Mouse (Mus musculus) urinary bladder, postnatal 36 days (tissue): Measurements from ENCODE around the gene Copg1.
"Not testable (repeated sequence)": the region's sequence is repeated elsewhere in the genome, so short reads cannot be mapped to it uniquely, and the experiment has no call there.

Experiments
- DNase-seq, 2 experiments: peaks; one replicate each; pipeline ENCODE4 v3.0.0; 2022; ENCODE audit warnings: low spot score in 2 of 2, mixed read lengths in 1 of 2

The Copg1 gene

DNA sequence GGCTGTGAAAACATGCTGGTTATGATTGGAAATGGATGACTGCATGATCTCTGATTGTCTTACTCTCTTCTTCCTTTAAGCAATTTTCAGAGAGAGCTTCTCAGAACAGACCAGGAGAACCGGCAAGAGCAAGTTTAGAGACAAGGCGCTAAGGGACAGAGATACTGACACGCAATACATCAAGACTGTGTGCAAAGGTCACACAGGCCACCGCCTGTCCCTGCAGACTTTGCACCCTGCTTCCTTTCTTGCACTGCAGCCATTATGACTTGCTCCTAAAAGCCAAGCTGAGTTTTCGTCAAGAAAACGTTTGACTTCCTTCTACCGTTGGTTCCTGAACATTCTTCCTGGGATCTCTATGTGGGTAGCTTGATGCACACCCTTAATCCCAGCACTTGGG is 12.1 kb upstream of the Copg1 start:
- DNase-seq = no peak

DNA sequence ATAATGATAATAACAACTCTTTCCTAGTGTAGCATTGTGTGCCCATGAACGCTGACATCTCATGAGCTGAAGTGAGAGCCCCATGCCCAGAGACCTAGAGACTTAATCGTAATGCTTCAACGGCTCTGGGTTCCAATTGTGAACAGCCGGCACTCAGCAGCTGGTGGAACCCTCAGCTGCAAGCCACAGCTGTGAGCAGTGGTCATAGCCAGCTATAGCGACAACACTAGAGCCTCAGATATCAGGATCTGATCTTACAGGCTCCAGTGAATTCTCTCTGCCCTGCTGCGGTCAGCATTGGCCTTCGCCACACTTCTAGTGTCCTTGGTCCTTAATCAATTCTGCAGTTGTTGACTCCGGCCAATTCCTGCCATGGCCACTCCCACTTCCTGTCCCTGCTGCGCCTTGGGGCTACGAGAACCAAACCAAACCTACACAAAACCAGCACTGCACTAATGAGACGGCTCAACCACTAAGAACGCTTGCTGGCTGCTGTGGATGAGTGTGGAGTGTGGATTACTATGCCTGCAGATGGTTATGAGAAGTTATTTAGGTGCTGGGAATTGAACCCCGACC is 11.5 kb upstream of the Copg1 start:
- DNase-seq = peak in 1 of 2 experiments; percentile 30

DNA sequence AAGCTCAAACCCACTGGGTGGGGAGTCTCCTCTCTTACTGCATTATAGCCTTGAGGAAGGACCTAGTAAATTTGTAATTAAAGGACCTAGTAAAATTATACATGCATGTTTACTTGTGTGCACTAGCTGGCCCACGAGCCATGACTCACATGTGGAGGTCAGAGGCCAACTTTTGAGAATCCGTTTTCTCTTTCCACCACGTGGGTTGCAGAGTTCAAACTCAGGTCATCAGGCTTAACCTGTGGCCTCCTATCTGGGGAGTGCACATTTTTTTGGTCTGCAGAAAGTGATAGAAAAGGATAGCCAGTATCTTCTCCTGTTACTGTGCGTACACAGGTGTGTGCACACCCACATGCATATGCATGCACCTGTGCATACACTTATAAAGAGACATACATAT is 8.6 kb upstream of the Copg1 start:
- DNase-seq = no peak

DNA sequence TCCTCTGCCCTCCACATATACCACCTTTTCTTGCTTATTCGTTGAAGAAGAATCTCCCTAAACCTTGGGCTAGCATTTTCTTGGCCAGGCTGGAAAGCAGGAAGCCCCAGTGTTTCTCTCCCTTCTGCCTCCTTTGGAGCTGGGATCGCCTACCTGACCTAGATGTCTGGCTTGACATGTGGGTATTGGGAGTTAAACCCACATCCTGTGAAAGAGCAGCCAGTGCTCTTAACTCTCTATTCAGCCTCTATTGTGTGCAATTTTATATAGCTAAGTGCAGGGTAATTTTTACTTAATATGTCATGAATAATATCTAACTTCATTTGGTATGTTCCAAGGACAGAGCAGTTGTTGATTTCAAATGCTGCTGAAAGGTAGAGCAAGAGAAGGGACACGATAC is 8.0 kb upstream of the Copg1 start:
- no peak for DNase-seq

DNA sequence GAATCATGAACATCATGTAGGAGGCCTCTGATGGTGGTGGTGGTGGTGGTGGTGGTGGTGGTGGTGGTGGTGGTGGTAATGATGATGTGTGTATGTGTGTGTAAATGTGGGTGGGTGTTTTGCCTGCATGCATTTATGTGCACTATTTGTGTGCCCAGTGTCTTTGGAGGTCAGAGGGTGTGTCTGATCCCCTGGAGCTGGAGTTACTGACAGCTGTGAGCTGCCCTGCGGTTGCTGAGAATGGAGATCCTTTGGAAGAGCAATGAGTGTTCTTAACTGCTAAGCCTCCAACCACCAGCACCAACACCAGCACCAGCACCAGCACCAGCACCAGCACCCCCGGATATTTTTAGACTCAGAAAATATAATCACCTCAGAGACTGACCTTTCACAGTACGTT is 5.4 kb upstream of the Copg1 start:
- no peak for DNase-seq

DNA sequence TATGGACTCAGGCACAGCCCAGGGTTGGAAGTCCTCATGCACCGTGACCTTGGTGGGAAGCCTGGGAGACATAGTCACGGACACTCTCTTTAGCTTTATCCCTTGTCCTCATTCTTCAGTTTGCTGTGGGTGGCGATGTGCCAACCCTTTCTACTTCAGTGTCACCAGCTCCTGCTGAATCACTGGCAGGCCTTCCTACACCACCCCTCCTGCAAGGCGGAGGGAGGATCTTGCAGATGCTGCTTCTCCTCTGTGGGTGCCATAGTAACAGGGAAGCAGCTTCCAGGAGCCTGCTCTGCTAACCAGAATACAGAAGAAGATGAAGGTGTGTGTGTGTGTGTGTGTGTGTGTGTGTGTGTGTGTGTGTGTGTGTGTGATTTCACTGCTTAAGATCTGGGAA is 4.8 kb upstream of the Copg1 start:
- no peak for DNase-seq

DNA sequence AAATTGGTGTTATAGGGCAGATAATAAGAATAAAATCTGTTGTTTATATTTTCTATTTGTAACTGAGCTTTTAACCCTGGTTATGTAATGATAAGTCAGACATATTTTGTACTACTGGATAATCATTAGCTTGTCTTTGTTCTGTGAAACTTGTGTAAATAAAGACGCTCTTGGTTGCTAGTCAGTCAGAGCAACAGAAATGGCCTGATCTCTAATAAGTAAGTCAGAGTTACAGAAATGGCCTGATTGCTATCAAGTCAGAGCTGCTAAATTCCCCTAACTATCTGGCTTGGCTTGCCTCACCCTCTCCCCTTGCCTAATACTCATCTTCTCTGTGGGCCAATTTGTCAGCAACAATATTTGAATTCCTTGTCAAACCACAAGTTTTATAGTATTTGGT is 893 bp upstream of the Copg1 start:
- DNase-seq = no peak

DNA sequence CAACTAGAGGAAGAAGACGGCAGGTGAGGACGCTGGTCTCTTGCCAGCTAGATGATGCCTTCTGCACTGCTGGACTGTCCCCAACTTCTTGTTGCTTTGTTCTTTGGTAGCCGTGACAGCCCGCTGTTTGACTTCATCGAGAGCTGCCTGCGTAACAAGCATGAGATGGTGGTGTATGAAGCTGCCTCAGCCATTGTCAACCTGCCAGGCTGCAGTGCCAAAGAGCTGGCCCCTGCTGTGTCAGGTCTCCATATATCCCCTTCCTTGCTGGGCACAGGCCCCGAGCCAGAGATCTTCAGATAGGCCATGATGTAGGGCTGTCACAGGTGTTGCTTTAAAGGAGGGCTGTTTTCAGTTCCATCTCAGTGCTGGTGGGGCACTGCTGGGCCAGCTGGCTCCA is 6.3 kb downstream of the Copg1 start:
- no peak for DNase-seq

DNA sequence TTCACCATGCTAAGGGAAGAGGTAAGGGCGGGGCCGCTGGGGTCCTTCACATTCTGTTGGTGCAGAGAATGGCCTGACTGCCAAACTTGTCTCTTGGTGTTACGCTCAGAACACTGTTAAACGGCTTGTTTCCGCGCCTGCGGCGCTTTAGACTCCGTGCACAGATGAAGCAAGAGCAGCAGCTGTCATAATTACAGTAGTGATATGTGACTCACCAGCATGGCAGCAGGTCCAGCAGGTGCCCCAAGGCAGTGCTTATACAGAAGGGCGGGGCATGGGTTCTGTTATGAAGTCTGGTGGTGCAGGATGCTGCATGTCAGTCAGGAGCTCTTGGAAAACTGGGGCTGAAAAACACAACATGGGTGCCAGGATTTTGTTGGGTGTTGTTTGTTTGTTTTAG is 10.4 kb downstream of the Copg1 start:
- peak in 1 of 2 experiments; percentile 21 for DNase-seq

DNA sequence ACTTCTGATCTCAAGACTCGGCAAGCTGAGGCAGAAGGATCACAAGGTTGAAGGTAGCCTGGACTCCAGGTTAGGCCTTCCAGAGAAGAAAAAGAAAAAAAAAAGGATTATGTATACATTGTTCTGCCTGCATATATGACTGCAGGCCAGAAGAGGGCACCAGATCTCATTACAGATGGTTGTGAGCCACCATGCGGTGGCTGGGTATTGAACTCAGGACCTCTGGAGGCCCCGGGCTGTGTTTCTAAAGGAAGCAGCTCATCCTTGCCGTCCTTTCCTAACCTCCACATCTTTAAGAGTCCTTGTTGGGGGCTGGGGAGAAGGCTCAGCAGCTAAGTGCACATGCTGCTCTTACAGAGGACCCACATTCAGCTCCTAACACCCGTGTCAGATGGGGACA is 19.0 kb downstream of the Copg1 start:
- DNase-seq = no peak

DNA sequence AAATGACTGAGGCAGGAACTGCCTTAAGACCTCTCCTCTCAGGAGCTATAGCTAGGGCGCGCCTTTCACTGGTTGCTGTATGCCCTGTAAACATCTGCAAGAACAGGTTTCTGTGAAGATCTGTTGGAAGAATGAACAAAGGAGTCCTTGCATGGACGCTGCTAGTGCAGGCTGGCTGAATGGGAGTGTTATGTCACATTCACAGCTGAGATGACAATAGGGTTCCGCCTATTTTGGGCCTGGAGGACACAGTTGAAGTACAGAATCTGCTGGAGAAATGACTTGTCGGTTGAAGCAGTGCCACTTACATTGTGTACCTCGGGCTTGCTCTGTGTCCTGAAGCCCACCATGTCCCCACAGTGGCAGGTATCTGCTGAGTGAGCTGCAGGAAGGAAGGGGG is 21.6 kb downstream of the Copg1 start:
- DNase-seq = no peak

DNA sequence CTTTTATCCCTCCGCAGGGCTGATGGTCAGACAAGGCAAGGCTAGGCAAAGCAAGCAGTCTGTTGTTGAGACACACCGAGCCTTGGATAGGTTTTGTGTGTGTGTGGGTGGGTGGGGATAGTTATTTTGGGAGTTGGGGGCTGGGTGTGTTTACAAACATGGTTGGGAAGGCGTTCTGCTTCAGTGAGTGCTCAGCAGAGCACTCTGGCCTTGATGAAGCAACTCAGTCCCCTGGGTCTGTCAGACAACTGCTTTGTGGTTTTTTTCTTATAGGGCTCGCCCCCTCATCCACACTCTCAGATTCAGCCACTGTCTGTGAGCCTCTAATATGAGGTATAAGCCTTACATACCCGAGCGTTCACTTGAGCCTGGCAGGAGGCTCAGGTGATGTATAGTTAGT is 23.9 kb downstream of the Copg1 start:
- no peak for DNase-seq

DNA sequence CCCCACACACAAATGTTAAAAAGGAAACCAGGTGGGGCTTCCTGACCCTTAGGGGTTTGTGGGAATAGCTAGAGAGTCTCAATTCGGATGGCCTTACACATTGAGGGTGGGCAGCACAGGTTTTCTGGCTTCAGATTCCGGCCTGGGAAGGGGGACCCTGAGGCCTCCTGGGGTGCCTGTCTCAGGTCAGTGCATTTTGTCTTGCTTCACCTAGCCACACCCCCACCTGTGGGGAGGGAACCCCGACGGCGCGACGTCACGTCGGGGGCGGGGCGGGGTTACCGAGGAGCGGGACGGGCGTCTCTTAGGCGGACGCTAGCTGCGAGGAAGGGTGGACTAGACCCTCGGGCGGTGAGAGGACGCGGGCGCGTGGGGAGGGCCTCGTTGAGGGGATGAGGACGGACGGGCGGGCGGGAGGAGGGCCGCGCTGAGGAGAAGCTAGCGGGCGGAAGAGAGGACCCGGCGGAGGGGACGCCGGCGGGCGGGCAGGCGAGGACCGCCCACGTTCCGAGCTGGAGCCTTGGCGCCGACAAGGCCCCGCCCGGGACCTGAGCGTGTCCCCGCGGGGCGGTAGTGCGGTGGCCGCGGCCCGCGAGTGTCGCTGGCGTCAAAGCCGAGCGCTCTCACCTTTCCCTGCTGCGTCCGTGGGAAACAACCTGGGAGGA is 26.2 kb downstream of the Copg1 start, which contains the start of gene Hmces:
Hmces (plus strand) TSS at position 275 of the 665 bp plus-strand sequence.
- DNase-seq = peak; percentile 55 to 70

DNA sequence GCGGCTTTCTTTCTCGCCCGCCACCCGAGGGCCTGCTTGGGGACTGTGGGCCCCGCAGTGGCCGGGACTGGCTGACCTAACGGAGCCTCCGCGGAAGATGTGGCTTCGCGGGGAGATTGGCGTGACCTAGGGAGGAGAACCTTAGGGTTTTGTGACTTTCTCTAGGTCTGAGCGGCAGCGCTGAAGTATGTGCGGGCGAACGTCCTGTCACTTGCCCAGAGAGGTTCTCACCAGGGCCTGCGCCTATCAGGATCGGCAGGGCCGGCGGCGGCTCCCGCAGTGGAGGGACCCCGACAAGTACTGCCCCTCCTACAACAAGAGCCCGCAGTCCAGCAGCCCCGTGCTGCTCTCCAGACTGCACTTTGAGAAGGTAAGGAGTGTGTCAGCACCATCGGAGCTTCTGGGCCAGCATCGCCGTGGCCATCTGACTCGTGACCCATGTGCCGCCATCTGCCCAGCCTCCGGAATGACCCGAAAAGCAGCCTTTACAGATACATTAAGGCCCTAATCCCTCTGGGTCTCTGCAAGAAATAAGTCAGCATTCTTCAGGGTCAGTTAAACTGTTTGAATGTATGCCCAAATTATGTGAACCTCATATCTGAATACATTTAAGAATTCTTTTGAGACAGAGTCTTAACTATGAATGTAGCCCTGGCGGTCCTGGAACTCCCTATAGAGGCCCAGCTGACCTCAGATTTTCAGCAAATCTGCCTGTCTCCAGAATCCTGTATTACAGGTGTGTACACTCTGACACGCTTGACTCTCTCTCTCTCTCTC is 26.9 kb downstream of the Copg1 start:
- DNase-seq = peak; percentile 31

DNA sequence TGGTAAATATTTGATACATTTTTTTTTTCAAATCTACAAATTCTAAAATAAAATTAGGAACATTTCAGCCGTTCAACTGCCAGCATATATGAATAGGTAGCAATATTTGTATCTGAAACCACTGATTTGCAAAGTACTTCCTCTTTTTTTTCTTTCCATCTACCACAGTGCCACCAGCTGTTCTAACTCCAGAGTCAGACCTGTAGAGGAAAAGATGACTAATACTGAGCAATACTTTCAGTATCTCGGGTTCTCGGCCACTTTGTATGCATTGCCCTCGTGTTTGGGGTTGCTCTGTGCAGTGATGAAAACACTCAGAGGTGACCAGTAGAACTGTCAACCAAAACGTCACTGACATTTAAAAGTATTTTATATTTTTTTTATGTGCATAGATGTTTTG is 28.3 kb downstream of the Copg1 start:
- no peak for DNase-seq

DNA sequence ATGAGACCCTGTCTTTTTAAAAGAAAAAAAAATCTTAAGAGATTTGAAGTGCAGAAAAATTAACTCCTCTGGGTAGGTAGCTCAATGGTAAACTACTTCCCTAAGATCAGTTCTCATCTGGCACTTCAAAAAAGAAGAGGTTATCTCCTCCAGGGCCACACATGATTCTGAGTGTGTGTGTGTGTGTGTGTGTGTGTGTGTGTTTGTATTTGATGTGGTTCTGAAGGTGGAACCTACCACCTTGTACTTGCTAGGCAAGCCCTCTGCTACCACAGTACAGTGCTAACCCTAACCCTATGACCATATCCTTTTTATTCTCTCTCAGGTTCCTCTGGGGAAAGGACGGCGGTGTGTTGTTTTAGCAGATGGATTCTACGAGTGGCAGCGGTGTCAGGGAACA is 33.6 kb downstream of the Copg1 start:
- DNase-seq = no peak

DNA sequence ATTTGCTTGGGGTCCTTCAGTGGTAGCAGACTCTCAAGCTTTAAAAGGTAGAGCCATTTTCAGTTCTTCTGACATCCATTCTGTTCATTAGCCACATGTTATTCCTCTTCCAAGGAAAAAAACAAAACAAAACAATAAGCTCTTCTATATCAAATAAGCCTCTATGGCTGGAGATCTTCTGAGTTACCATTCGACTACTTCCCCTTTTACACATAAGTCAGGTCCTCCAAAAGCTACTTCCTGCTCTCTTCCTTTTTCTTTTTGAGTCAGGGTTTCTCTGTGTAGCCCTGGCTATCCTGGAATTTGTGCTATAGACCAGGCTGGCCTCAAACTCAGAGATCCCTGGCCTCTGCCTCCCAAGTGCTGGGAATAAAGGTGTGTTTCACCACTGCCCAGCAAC is 36.0 kb downstream of the Copg1 start:
- DNase-seq = no peak

DNA sequence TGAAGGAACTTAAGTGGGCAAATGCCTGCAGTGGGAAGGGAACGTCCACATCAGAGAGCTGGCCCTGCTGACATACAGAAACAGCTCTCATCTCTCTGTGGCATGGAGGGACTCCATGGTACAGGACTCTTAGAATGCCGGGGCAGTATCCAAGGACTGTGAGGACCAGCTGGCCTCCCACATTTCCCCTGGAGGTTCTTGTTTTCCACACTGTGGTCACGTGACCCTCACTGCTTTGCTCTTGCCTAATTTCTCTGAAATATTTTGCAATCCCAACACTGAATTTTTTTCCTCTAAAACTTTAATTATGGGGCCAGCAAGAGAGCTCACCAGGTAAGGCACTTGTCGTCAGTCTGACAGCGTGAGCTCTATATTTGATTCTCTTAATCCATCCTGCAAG is 47.4 kb downstream of the Copg1 start:
- peak in 1 of 2 experiments; percentile 19 for DNase-seq

DNA sequence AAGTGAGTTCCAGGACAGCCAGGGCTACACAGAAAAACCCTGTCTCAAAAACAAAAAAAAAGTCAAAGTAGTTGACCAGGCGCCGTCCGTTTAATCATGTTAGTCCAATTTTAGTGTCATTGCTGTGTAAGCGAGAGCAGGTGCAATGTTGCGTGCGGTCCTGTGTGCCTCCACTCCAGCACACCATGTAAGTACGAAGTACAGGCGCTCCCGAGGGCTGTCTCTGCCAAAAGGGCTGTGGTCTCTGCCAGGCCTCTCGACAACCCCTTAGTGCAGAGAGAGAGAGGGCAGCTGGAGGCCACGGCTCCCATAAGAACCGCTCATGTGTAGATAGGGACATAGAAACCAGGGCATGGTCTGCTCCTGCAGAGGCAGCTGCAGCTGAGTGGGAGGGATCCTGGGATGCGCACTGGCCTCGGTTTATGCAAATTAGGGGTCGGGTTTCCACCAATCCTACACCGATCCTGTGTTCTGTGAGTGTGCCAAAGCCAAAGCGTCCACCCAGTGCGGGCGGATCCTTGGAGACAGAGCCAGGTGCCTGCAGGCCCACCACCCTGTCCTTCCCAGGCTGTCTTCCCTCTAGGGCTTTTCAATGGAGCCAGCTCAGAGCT is 49.7 kb downstream of the Copg1 start:
- no peak for DNase-seq

DNA sequence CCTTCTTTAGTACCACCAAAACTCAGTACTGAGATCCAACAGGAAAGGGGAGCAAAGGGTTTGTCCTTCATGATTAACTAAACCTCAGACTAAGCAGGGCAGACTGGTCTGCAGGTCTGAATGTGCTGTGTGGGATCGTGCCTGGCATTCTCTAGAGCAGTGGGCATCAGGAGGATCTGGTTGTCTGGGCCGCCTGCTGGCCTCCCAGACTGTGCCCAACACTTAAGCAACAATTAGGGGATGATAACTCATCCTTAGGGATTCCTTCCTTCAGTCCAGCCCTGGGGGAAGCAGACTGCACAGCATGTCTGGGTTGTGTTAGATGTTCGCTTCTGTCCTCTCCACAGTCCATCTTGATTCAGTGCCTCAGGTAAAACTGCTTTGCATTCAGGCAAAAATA is 51.3 kb downstream of the Copg1 start:
- DNase-seq = no peak

DNA sequence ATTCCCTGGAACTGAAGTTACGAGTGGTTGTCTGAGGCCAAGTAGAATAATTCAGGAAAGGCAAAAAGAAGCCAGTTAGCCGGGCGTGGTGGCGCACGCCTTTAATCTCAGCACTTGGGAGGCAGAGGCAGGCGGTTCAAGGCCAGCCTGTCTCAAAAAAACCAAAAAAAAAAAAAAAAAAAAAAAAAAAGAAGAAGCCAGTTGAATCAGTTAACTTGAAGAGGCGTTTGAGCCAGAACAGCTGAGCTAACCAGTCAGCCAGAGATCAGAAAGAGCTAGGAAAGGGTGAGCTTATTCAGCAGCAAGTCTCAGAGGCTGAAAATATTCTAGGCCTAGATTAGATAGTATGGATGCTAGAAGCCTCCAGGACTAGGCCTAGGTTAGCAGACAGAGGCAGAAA is 54.6 kb downstream of the Copg1 start:
- DNase-seq = no peak

DNA sequence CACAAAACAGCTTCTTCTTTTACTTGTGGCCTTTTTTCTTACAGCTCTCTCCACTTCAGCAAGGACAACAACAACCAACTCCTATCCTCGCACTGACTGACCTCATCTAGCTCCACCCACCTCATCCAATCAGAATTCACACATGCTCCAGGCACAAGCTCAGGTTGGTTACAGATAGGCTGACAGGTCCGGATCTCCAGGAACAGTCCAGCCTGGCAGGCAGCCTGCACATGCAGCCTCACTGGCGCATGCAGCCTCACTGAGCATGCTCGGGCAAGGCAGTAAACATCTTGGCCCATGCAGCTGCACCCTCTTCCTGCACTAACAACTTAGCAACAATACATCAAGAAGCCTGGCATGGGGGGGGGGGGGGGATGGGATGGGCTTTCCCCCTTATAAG is 74.8 kb downstream of the Copg1 start:
- not testable (repeated sequence) for DNase-seq
